Mouse (Mus musculus): ENCODE data around the gene 4930426L09Rik. TPM values are rescaled to one million over a fixed set of nuclear protein-coding genes. Genes with fewer than 3 reads are reported as not detected.

Gene 4930426L09Rik
- polyA plus RNA-seq, 1 experiment from 2014 or later = 0.29 TPM

DNA sequence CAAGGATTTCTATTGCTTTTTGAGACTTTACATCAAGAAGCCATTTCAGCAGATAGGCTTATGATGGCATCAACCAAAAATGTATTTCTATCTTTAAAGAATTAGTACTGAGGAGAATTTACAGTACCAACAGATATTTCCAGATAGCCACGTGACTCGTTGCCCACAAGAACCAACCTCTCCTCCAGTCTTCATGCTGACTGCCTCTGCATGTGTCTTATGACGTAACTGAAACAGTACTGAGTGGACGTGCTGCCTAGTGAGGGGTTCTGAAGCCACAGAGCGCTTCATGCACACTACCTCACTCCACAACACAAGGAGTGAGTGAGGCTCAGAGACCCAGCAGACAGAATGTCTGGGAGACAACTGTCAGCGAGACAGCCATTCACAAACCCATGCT lies 39.1 kb upstream of the 4930426L09Rik start:
- no peak overlapping the region for H3K27ac ChIP-seq
- peaks cover 14% of the 10 kb centered on the region for H3K4me1 ChIP-seq
- no peaks in the 10 kb centered on the region; the same call in 1 of the 2 replicates for H3K27me3 ChIP-seq
- no peak overlapping the region for H3K4me2 ChIP-seq
- H3K36me3 ChIP-seq = no peaks in the 10 kb centered on the region
- 84% methylated on average over 6 of the region's 6 CpGs for WGBS
- H3K4me3 ChIP-seq = no peak overlapping the region
- no peak overlapping the region for H3K9ac ChIP-seq
- no peaks in the 10 kb centered on the region for H3K9me3 ChIP-seq
- no peak for ATAC-seq (ENCODE audit: insufficient number of reproducible peaks, low FRiP score, low TSS enrichment, low read depth)

DNA sequence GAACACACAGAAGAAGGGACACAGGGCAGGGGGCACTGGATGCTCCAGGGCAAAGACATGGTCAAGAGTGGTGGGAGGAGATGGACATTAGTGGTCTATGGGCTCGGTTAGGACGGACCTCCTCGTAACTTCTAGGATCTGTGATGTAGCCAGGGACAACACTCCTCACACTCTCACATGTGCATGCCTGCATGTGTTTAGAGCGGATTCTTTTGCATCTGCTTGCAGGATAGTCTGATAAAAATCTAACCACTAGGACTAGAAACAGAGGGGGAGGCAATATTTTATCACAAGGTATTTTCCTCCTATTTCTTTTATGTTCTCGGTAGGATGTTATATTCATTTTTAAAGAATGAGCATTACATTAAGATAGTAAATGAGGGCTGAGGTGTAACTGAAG lies 38.6 kb upstream of the 4930426L09Rik start:
- ATAC-seq (ENCODE audit: insufficient number of reproducible peaks, low FRiP score, low TSS enrichment, low read depth) = no peak
- Histone ChIP-seq H3K27me3 (no peaks in the 10 kb centered on the region; the same call in 1 of the 2 replicates), H3K4me1 (peaks cover 14% of the 10 kb centered on the region), H3K9me3 (no peaks in the 10 kb centered on the region), H3K4me3 (no peak overlapping the region), H3K36me3 (no peaks in the 10 kb centered on the region), H3K4me2 (no peak overlapping the region), H3K9ac (no peak overlapping the region), H3K27ac (no peak overlapping the region)
- 85% methylated on average over 5 of the region's 5 CpGs for WGBS

DNA sequence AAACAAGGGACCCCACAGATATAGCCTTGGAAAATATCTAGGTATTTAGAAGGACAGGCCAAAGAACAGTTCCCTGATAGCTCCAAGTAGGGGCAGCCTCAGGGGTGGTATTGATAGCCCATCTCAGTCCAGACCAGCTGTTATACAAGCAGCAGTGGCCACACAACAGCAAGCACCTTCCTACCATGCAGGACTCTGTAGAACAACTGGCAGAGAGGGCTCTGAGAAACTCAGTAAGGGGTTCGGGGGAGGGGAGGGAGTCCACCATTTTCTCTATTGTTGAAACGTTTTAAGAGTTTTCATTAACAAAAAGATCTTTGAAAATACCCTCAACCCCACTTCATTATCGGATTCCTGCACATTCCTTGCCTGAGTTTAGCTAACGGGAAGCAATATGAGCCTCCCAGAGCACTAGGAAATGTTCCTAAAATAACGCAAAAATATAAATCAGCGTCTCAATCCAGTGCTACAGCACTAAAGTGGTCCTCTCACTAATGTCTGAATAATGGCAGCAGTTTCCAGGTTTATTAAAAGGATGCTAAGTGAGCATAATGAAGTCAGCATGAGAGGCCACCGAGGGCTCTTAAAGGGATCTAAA lies 37.7 kb upstream of the 4930426L09Rik start:
- ATAC-seq (ENCODE audit: insufficient number of reproducible peaks, low FRiP score, low TSS enrichment, low read depth) = no peak; the same call in 1 of the 2 replicates
- Histone ChIP-seq H3K4me2 (no peak overlapping the region), H3K9ac (no peak overlapping the region)

DNA sequence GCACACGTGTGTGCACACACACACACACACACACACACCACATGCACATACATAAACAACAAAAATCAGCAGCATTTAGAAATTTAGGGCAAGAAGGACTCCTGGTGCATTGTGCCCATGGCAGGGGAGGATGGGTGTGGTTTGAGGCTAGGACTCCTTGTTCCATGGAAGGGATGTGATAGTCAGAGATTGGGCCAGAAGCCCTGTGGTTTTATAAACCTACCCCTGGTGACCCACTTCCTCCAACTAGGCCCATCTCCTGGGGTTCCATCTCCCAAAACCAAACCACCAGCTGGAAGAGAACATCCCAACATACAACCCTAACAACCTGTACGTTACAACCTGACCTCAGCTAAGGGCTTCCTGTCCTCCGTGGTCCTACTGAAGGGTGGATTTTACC lies 35.6 kb upstream of the 4930426L09Rik start:
- no peak overlapping the region for H3K9ac ChIP-seq
- no peak overlapping the region for H3K4me2 ChIP-seq
- no peaks in the 10 kb centered on the region for H3K9me3 ChIP-seq
- H3K27ac ChIP-seq = no peak overlapping the region
- H3K36me3 ChIP-seq = no peaks in the 10 kb centered on the region
- H3K4me1 ChIP-seq = 0 out of 2 replicates have a peak, but pooled peaks cover 7% of the 10 kb centered on the region
- no peak overlapping the region for H3K4me3 ChIP-seq
- no peak for ATAC-seq (ENCODE audit: insufficient number of reproducible peaks, low FRiP score, low TSS enrichment, low read depth)
- 75% methylated on average over 3 of the region's 3 CpGs for WGBS
- no peaks in the 10 kb centered on the region; the same call in 1 of the 2 replicates for H3K27me3 ChIP-seq

More for the DNA sequence above, 37.7 kb upstream of the 4930426L09Rik start:
- H3K36me3 ChIP-seq = no peaks in the 10 kb centered on the region
- H3K4me3 ChIP-seq = no peak overlapping the region
- 22% methylated on average over 7 of the region's 7 CpGs for WGBS
- 0 out of 2 replicates have a peak, but pooled peaks cover 10% of the 10 kb centered on the region for H3K4me1 ChIP-seq
- no peaks in the 10 kb centered on the region; the same call in 1 of the 2 replicates for H3K27me3 ChIP-seq
- no peaks in the 10 kb centered on the region for H3K9me3 ChIP-seq
- H3K27ac ChIP-seq = no peak overlapping the region

DNA sequence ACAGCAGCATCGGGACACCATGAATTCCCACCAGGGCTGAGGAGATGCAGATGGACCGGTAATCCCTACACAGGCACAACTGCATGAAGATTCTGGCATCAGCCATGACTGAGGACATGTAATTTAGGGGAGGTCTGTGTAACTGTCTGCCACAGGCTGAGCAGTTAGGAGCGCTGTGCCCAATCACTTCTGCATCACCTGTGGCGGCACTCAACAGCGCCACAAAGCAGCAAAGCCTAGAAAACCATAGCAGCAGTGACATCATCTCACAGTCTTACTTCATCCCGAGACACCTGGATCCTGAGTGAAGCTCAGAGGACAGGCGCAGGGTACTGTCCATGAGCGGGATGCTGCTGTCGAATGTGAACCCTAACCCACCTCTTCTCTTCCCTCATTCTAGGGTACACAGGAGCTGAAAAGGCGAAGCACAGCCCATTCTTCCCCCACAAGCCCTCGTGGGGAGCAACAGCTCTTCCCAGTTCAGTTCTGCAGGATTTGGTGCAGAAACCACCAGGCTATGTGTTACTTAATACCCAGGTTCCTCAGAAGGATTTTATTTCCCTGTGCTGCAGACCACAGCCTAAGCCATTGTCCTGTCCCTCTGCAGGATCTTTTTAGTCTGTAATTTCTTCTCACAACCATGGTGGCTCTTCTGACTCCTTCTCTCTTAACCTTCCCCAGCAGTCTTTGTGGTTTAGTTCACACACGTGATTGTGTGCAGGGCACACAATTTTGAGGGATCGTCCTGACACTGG lies 34.7 kb upstream of the 4930426L09Rik start:
- no peak overlapping the region for H3K9ac ChIP-seq
- H3K27me3 ChIP-seq = no peaks in the 10 kb centered on the region; the same call in 1 of the 2 replicates
- H3K27ac ChIP-seq = no peak overlapping the region
- H3K4me2 ChIP-seq = no peak overlapping the region
- no peaks in the 10 kb centered on the region for H3K36me3 ChIP-seq
- 0 out of 2 replicates have a peak, but pooled peaks cover 7% of the 10 kb centered on the region for H3K4me1 ChIP-seq
- 77% methylated on average over 13 of the region's 13 CpGs for WGBS
- no peak for ATAC-seq (ENCODE audit: insufficient number of reproducible peaks, low FRiP score, low TSS enrichment, low read depth)
- H3K4me3 ChIP-seq = no peak overlapping the region
- H3K9me3 ChIP-seq = no peaks in the 10 kb centered on the region

DNA sequence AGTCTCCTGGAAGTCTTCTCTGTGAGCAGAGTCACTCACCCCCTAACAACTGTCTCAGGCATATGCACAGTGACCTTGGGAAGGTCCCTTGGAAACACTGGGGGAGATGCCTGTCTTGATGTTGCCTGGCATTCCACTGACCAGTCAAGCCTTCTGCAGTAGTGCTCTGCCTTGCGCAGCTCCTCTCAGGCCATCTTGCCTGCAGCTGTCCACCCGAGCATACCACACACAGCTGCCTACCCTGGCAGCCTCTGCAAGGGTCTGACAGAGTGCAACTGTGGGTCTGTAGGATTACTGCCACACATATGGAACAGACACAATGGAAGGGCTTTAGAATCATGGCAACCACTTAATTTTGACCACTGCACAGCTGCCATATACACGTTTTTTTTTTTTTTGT lies 33.0 kb upstream of the 4930426L09Rik start:
- no peak overlapping the region for H3K4me3 ChIP-seq
- 0 out of 2 replicates have a peak, but pooled peaks have one; percentile 68 for ATAC-seq (ENCODE audit: insufficient number of reproducible peaks, low FRiP score, low TSS enrichment, low read depth)
- H3K4me2 ChIP-seq = no peak overlapping the region
- H3K27me3 ChIP-seq = no peaks in the 10 kb centered on the region
- no peak overlapping the region for H3K9ac ChIP-seq
- H3K9me3 ChIP-seq = no peaks in the 10 kb centered on the region
- H3K36me3 ChIP-seq = no peaks in the 10 kb centered on the region
- H3K27ac ChIP-seq = no peak overlapping the region
- 0 out of 2 replicates have a peak, but pooled peaks cover 7% of the 10 kb centered on the region for H3K4me1 ChIP-seq
- 61% methylated on average over 3 of the region's 3 CpGs for WGBS

DNA sequence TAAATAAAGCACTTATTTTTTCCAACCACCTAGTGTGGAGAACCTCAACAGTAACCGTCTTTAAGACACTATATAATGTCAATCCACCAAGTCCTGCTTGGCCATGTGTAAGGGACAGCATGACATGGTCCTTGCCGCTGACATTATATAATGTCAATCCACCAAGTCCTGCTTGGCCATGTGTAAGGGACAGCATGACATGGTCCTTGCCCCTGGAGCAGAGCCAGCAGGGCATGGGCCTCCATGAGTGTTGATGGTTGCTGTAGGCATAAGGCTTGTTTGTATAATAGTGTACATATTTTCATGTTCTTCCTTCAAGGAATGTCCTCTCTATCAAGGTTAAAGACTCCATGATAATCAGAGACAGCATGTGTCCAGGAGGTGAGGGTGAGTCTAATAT lies 32.2 kb upstream of the 4930426L09Rik start:
- Histone ChIP-seq H3K4me3 (no peak overlapping the region), H3K36me3 (no peaks in the 10 kb centered on the region), H3K27me3 (no peaks in the 10 kb centered on the region), H3K4me2 (no peak overlapping the region), H3K27ac (no peak overlapping the region), H3K9ac (no peak overlapping the region), H3K9me3 (no peaks in the 10 kb centered on the region), H3K4me1 (no peaks in the 10 kb centered on the region)
- 93% methylated on average over 2 of the region's 2 CpGs for WGBS
- no peak for ATAC-seq (ENCODE audit: insufficient number of reproducible peaks, low FRiP score, low TSS enrichment, low read depth)

DNA sequence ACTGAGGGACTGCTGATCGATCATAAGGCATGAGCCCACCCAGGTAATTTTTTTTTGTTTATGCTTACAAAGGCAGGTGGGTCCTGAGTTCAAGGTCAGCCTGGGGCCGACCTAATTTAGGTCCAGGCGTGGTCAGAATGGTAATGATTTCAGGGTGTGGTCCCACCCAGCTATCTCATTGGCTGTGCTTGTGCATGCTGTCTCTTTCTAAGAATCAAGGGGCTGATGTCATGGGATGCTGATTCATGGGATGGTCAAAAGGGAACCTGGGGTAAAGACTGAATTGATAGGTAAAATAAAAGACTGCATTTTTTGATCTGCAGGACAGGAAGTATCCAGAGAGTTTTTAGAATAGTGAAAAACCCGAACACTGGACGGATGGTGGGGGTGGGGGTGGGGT lies 31.6 kb upstream of the 4930426L09Rik start:
- no peak for ATAC-seq (ENCODE audit: insufficient number of reproducible peaks, low FRiP score, low TSS enrichment, low read depth)
- H3K36me3 ChIP-seq = no peaks in the 10 kb centered on the region
- H3K4me2 ChIP-seq = no peak overlapping the region
- H3K4me1 ChIP-seq = no peaks in the 10 kb centered on the region
- no peaks in the 10 kb centered on the region for H3K9me3 ChIP-seq
- no peak overlapping the region for H3K4me3 ChIP-seq
- WGBS = 88% methylated on average over 5 of the region's 5 CpGs
- no peak overlapping the region for H3K9ac ChIP-seq
- H3K27ac ChIP-seq = no peak overlapping the region
- H3K27me3 ChIP-seq = no peaks in the 10 kb centered on the region

DNA sequence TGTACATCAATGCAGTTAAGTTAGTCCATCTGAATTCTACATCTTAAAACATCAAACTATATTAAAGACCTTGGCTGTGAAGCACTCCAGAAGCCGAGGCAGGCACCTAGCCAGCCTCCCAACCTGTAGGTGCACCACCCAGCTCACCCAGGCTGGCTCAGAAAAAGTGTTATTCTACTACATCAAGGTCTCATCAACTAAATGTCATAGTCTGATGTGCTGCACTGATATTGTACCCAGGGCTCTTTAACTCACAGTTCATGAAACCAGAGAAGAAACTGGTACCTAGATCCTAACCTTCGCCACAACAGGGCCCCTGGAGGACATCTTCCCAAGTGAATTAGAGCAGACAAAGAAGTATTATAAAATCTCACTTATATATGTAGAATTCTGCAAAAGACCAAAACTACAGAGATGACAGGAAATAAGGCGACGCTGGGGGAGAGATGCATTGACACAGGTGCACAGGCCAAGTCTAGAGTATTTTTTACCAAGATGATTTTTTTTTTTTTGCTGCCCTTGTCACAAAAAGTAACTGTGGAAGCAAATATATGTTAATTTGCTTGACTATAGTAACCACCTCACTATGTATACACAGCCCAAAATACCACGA lies 30.6 kb upstream of the 4930426L09Rik start:
- Histone ChIP-seq H3K4me3 (no peak overlapping the region), H3K36me3 (no peaks in the 10 kb centered on the region), H3K4me2 (no peak overlapping the region), H3K4me1 (no peaks in the 10 kb centered on the region), H3K27ac (no peak overlapping the region), H3K27me3 (no peaks in the 10 kb centered on the region), H3K9ac (no peak overlapping the region), H3K9me3 (no peaks in the 10 kb centered on the region)
- 87% methylated on average over 5 of the region's 5 CpGs for WGBS
- no peak for ATAC-seq (ENCODE audit: insufficient number of reproducible peaks, low FRiP score, low TSS enrichment, low read depth)

DNA sequence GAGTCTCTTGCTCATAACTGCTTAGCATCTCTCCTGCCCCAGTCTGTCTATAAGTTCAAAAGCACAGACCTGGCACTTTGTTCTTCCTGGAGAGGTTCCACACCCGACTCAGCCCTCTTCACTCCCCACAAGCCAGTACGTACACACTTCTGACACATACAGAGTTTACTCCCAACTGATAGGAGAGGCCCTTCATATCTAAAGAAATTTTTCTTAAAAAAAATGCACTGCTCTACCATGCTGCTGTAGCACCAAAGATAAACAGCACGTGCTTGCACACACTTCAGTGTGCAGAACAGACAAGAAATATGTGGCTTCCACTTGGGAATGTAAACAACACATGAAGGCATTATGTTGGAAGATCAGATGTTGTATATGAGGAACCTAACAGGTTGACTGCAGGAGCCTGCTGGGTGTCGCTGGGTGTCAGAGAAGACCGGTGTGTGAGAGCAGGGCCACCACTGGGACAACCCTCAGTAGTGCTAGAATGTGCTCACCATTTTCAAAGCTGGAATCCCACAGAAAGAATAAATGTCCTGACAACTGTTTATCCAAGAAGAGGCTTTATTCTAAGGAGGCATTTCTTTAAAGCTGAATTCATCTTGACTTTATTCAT lies 29.0 kb upstream of the 4930426L09Rik start:
- no peak overlapping the region for H3K27ac ChIP-seq
- WGBS = 77% methylated on average over 5 of the region's 5 CpGs
- H3K4me3 ChIP-seq = no peak overlapping the region
- no peaks in the 10 kb centered on the region for H3K36me3 ChIP-seq
- ATAC-seq (ENCODE audit: insufficient number of reproducible peaks, low FRiP score, low TSS enrichment, low read depth) = no peak
- H3K9me3 ChIP-seq = peaks cover 5% of the 10 kb centered on the region
- no peaks in the 10 kb centered on the region for H3K27me3 ChIP-seq
- no peaks in the 10 kb centered on the region for H3K4me1 ChIP-seq
- no peak overlapping the region for H3K4me2 ChIP-seq
- H3K9ac ChIP-seq = no peak overlapping the region

DNA sequence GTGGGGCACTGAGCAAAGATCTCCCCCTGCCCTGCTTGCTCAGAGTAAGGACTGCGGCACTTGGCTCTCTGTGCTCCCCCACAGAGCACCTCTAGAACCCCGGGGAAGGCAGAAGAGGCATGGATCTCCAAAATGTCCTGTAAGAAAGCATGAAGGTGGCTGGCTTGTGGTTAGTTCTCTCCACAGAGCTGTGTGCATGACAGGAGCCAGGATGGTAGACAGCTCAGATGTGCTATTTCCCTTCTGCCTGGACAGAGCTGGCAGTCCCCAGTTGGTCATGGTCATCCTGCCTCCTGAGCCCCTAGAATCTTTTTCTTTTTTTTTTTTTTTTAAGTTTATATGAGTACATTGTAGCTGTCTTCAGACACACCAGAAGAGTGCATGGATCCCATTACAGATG lies 27.7 kb upstream of the 4930426L09Rik start:
- WGBS = 80% methylated on average over 2 of the region's 2 CpGs
- H3K27ac ChIP-seq = no peak overlapping the region
- no peaks in the 10 kb centered on the region for H3K4me1 ChIP-seq
- no peak for ATAC-seq (ENCODE audit: insufficient number of reproducible peaks, low FRiP score, low TSS enrichment, low read depth)
- H3K9ac ChIP-seq = no peak overlapping the region
- no peak overlapping the region for H3K4me3 ChIP-seq
- peaks cover 5% of the 10 kb centered on the region for H3K9me3 ChIP-seq
- H3K4me2 ChIP-seq = no peak overlapping the region
- H3K27me3 ChIP-seq = no peaks in the 10 kb centered on the region
- H3K36me3 ChIP-seq = no peaks in the 10 kb centered on the region

DNA sequence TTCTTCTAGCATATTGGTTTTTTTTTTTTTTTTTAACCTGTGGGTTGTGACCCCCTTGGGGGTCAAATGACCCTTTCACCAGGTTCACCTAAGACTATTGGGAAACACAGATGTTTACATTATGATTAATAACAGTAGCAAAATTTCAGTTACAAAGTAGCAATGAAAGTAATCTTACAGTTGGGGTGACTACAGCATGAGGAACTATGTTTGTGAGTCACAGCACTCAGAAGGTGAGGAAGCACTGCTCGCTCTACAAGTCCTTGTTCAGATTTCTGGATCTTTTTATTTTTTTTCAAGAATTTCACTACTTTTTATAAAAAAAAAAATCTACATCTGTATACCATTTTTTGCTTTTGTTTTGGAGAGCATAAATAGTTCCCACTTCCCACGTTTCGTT lies 26.6 kb upstream of the 4930426L09Rik start:
- Histone ChIP-seq H3K4me1 (no peaks in the 10 kb centered on the region), H3K9ac (no peak overlapping the region), H3K9me3 (peaks cover 5% of the 10 kb centered on the region), H3K4me3 (no peak overlapping the region), H3K27me3 (no peaks in the 10 kb centered on the region), H3K4me2 (no peak overlapping the region), H3K27ac (no peak overlapping the region), H3K36me3 (no peaks in the 10 kb centered on the region)
- WGBS = 71% methylated on average over 3 of the region's 3 CpGs
- no peak for ATAC-seq (ENCODE audit: insufficient number of reproducible peaks, low FRiP score, low TSS enrichment, low read depth)
